Mouse (Mus musculus): ENCODE measurements around the gene Fam120a. TPM values are rescaled to one million over a fixed set of nuclear protein-coding genes. Genes with fewer than 3 reads are reported as not detected.

The Fam120a gene
- total and polyA plus RNA-seq, 3 experiments, result 66.2 to 119 (median 82.7) TPM

DNA sequence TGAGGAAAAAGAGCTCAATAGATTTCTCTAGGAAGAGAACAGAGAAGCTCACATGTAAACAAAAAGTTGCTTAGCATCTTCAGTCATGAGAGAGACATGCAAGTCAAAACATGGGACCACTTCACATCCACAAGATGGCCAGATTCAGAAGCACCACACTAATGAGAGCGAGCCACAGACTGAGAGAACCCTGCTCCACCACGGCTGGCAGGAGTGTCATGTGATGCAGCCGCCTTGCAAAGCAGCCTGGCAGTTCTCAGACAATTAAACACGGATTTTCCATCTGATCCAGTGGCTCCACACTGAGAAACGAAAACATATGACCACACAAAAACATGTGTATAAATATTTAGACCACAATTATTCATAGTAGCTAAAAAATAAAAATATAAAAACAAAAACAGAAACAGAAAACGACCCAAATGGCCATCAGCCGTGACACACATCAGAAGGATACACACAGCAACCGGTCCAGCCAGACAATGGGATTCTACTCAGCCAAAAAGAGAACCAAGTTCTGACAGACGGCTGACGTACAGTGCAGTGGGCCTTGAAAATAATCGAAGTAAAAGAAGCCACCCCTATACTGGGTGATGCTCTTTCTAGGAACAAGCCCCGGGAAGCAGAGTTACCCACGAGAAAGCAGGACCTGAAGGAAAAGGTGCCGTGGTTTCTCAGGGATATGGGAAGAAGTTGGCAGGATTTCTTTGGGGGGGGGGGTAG, 137.1 kb downstream of the Fam120a start:
- H3K4me1 ChIP-seq (ENCODE audit: control insufficient read depth in 1 of 2, insufficient read depth in 2 of 2, low read length in 2 of 2), result no peaks in the 10 kb centered on the region
- no peaks in the 10 kb centered on the region for H3K27me3 ChIP-seq (ENCODE audit: control insufficient read depth in 1 of 2, insufficient read depth in 2 of 2, low read length in 2 of 2)
- no peak for DNase-seq (ENCODE audit: low read depth, low spot score)
- peaks cover 0 to 2% of the 10 kb centered on the region in 2 experiments; a peak in 2 of 4 replicates for H3K36me3 ChIP-seq (ENCODE audit: control insufficient read depth in 1 of 2, insufficient read depth in 2 of 2, low read length in 2 of 2)
- TF ChIP-seq CHD1 (IDR thresholded peaks at IDR 0.05; ENCODE audit: low read depth, low read length), result no peak
- no peak for TF ChIP-seq BHLHE40 (IDR thresholded peaks at IDR 0.05; ENCODE audit: borderline replicate concordance, low read depth, low read length)
- TF ChIP-seq ZNF384 (IDR thresholded peaks at IDR 0.05; ENCODE audit: low read depth, low read length), result no peak
- no peak for TF ChIP-seq USF2 (IDR thresholded peaks at IDR 0.05; ENCODE audit: borderline replicate concordance in 1 of 2, insufficient read depth in 1 of 2, low read depth in 1 of 2, low read length in 2 of 2)
- no peak for TF ChIP-seq POLR2AphosphoS5 (IDR thresholded peaks at IDR 0.05; ENCODE audit: borderline replicate concordance, low read depth, low read length)
- no peak for TF ChIP-seq POLR2AphosphoS2 (IDR thresholded peaks at IDR 0.05; ENCODE audit: low read length)
- no peak for TF ChIP-seq EP300 (IDR thresholded peaks at IDR 0.05; ENCODE audit: low read depth in 1 of 2, low read length in 2 of 2)
- no peak for TF ChIP-seq RCOR1 (IDR thresholded peaks at IDR 0.05; ENCODE audit: low read depth, low read length)
- no peak for TF ChIP-seq MEF2A (IDR thresholded peaks at IDR 0.05; ENCODE audit: extremely low read depth, insufficient replicate concordance, low read depth, low read length, poor library complexity, severe bottlenecking)
- TF ChIP-seq GATA1 (IDR thresholded peaks at IDR 0.05; ENCODE audit: low read depth, low read length), result no peak
- no peak for TF ChIP-seq ELF1 (IDR thresholded peaks at IDR 0.05; ENCODE audit: low read depth, low read length)
- no peak for TF ChIP-seq RAD21 (IDR thresholded peaks at IDR 0.05; ENCODE audit: low read depth, low read length)
- no peak for TF ChIP-seq USF1 (IDR thresholded peaks at IDR 0.05; ENCODE audit: low read depth, low read length)
- no peak for TF ChIP-seq ZKSCAN1 (IDR thresholded peaks at IDR 0.05; ENCODE audit: low read depth, low read length)
- H3K9ac ChIP-seq (ENCODE audit: control insufficient read depth, low read depth, low read length, poor library complexity, severe bottlenecking), result no peak overlapping the region
- H3K79me2 ChIP-seq (ENCODE audit: control insufficient read depth, insufficient read depth, low read length, poor library complexity), result peaks cover 3% of the 10 kb centered on the region; the same call in 1 of the 2 replicates
- H3K27ac ChIP-seq (ENCODE audit: control insufficient read depth, low read depth, low read length), result no peak overlapping the region
- no peak overlapping the region for H3K4me3 ChIP-seq (ENCODE audit: control insufficient read depth in 1 of 2, insufficient read depth in 1 of 2, low read depth in 2 of 2, low read length in 2 of 2)
- no peaks in the 10 kb centered on the region for H3K9me3 ChIP-seq (replicated peaks; ENCODE audit: insufficient read depth, low read length)

DNA sequence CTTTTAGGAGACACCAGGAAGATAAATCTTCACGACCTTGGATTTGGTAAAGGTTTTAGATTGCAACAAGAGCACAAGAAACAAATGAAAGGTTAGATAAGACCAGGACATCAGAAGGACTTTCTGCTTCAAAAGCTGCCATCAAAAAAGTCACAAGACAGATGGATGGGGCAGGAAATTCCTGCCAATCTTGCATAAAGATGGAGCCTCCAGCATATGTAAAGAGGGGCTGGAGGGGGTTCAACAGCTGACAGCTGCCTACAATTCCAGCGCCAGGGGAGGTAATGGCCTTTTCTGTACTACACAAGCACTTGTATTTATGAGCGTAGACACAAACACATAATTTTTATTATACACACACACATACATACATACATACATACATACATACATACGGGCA, 138.0 kb downstream of the Fam120a start:
- DNase-seq (ENCODE audit: low read depth, low spot score), result no peak
- no peak overlapping the region for H3K9ac ChIP-seq (ENCODE audit: control insufficient read depth, low read depth, low read length, poor library complexity, severe bottlenecking)
- H3K9me3 ChIP-seq (replicated peaks; ENCODE audit: insufficient read depth, low read length), result no peaks in the 10 kb centered on the region
- H3K4me3 ChIP-seq (ENCODE audit: control insufficient read depth in 1 of 2, insufficient read depth in 1 of 2, low read depth in 2 of 2, low read length in 2 of 2), result no peak overlapping the region
- H3K79me2 ChIP-seq (ENCODE audit: control insufficient read depth, insufficient read depth, low read length, poor library complexity), result no peaks in the 10 kb centered on the region
- no peak for TF ChIP-seq MAX (IDR thresholded peaks at IDR 0.05; ENCODE audit: low read length)
- H3K27me3 ChIP-seq (ENCODE audit: control insufficient read depth in 1 of 2, insufficient read depth in 2 of 2, low read length in 2 of 2), result no peaks in the 10 kb centered on the region
- peaks cover 0 to 2% of the 10 kb centered on the region in 2 experiments; a peak in 2 of 4 replicates for H3K36me3 ChIP-seq (ENCODE audit: control insufficient read depth in 1 of 2, insufficient read depth in 2 of 2, low read length in 2 of 2)
- H3K4me1 ChIP-seq (ENCODE audit: control insufficient read depth in 1 of 2, insufficient read depth in 2 of 2, low read length in 2 of 2), result no peaks in the 10 kb centered on the region
- H3K27ac ChIP-seq (ENCODE audit: control insufficient read depth, low read depth, low read length), result no peak overlapping the region

Other genes with a start within 250 kb of the Fam120a start
- 9.9 and 10.2 TPM in 2 replicates for gene Phf2, start 96.9 kb downstream of the Fam120a start, total RNA-seq (2012; rRNA removed)
- gene Phf2, start 96.9 kb downstream of the Fam120a start, polyA plus RNA-seq (2012; ENCODE audit: insufficient read depth in 1 of 2, insufficient read length in 2 of 2, low read depth in 1 of 2, low replicate concordance in 2 of 2, missing spikeins in 1 of 2), result 10 to 100 TPM; 29.6 to 52.7 TPM
- gene Wnk2, start 180.0 kb upstream of the Fam120a start, total RNA-seq (2012; rRNA removed), result not detected in 2 replicates
- under 1 TPM in 1 of 2 experiments, not detected in 1; 0.04 TPM for gene Wnk2, start 180.0 kb upstream of the Fam120a start, polyA plus RNA-seq (2012; ENCODE audit: insufficient read depth in 1 of 2, insufficient read length in 2 of 2, low read depth in 1 of 2, low replicate concordance in 2 of 2, missing spikeins in 1 of 2)
- gene Ninj1, start 219.5 kb upstream of the Fam120a start, total RNA-seq (2012; rRNA removed), result 23.2 and 30.5 TPM in 2 replicates
- gene Ninj1, start 219.5 kb upstream of the Fam120a start, polyA plus RNA-seq (2012; ENCODE audit: insufficient read depth in 1 of 2, insufficient read length in 2 of 2, low read depth in 1 of 2, low replicate concordance in 2 of 2, missing spikeins in 1 of 2), result 10 to 100 TPM in 1 of 2 experiments, not detected in 1; 69.8 TPM
- 14.5 and 15.8 TPM in 2 replicates for gene Card19, start 248.0 kb upstream of the Fam120a start, total RNA-seq (2012; rRNA removed)
- gene Card19, start 248.0 kb upstream of the Fam120a start, polyA plus RNA-seq (2012; ENCODE audit: insufficient read depth in 1 of 2, insufficient read length in 2 of 2, low read depth in 1 of 2, low replicate concordance in 2 of 2, missing spikeins in 1 of 2), result 10 to 100 TPM in 1 of 2 experiments, not detected in 1; 51.8 TPM

Data from MEL (cell line).